Mouse (Mus musculus) frontal cortex, postnatal 14 days (tissue): Measurements from ENCODE around the gene Bdh1.

Source experiments
- DNase-seq, 2 experiments: peaks; one replicate each; pipeline ENCODE4 v3.0.0; 2022; ENCODE audit warnings: low spot score in 2 of 2

Gene Bdh1

GRCm38 (mm10) chr16:31501751-31502365 lies 79.8 kb downstream of the Bdh1 start:
- DNase-seq: no peak

DNA sequence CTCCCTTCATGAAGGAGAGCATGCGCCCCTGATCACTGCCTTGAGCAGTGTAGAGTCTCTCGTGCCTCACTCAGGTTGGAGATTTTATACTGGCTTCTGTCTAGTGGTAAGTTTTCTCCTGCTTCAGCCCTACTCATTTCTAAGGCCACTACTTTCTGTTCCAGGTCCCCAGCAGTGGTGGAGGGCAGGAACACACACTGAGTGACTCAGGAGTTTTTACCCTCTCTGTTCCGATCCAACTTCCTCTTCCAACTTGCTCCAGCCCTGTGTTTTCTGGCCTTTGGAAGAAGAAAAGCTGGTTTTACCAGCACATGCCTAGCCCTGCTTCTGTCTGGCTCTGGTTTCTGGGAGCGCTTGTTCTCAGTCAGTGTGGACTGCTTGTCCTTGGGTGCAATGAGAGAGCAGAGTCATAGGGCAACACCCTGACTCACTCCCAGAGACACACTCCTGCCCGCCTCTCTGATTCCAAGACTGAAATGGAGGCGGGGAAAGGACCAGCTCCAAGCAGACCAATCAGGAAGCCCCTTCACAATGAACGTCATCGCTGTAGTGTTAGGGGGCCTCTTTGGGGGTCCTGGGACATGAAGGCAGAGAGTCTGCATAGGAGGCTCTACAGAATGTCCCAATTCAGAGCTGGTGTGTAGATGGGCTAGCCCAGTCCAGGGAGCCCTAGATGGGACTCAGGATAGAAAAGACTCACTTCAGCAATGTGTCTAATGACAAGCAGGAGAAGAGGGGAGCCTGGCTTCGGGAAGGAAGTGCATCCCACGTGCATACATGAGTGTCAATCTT lies 84.8 kb downstream of the Bdh1 start:
- DNase-seq: no peak

GRCm38 (mm10) chr16:31507457-31507755 lies 85.3 kb downstream of the Bdh1 start:
- DNase-seq: no peak

- no peak for DNase-seq
Observed at GRCm38 (mm10) chr16:31507794-31508526, 85.9 kb downstream of the Bdh1 start.
